Mouse (Mus musculus): ENCODE results near the gene Cd68.
"Not testable (repeated sequence)": the region's sequence is repeated elsewhere in the genome, so short reads cannot be mapped to it uniquely, and the experiment has no call there.

Cd68 gene

GRCm38 (mm10) chr11:69621571-69622268, 44.2 kb downstream of the Cd68 start, which contains the start of gene Sat2:
Gene Sat2, plus strand, starts transcription at chr11:69622024.
- no peak for DNase-seq

GRCm38 (mm10) chr11:69620394-69621081, 45.4 kb downstream of the Cd68 start:
- DNase-seq = no peak

GRCm38 (mm10) chr11:69617805-69618204, 48.1 kb downstream of the Cd68 start, which contains the start of gene Shbg:
Gene Shbg, minus strand, starts transcription at chr11:69617905.
- no peak for DNase-seq

GRCm38 (mm10) chr11:69616781-69617180, 49.2 kb downstream of the Cd68 start:
- no peak for DNase-seq

- not testable (repeated sequence) for DNase-seq
Measured at GRCm38 (mm10) chr11:69614257-69614588, 51.7 kb downstream of the Cd68 start.
